Mouse (Mus musculus): ENCODE results near the gene Ppcdc. TPM values are rescaled to one million over a fixed set of nuclear protein-coding genes. Genes with fewer than 3 reads are reported as not detected.

Gene Ppcdc
- 19.9 and 22.9 TPM in 2 replicates for polyA plus RNA-seq (2014; fragmentation: Nextera tagmentation; extraction: Ambion mirVana)

DNA sequence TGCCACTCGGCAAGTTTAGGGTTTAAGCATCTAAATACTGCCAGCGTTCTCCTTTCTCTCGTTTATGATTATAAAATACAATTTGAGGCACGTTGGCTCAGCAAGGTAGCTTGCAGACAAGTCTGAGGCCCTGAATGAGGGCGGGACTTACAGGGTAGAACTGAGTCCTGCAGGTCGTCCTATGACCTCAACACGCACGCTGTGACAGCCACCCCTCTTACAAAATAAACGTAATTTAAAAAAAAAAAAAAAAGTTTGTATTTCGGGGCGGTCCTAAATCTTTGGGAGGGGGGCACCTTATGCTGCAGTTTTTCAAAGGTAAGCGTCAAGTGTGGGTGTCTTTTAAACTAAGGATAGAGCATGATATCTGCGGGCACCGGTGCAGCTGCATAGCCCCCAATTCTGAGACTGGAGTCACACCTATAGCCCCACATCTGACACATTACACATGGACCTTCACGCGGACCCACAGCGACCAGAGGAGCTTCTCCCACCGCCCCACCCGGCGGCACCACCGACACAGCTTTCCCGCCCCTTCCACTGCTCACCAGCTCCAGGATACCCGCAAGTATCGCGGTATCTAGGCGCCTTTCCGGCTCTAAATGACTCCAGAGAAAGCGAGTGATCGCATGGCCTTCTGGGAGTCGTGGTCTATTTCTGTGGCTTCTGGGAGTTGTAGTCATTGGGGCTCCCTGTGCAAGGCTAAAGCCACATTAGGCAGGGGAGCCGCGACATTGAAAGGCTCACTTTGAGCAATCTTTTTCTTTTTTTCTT is at the start of gene Ppcdc:
Gene Ppcdc, minus strand, starts transcription at position 603 of the 774 bp plus-strand sequence.
- DNase-seq = peak; percentile 97
- peak within 1 kb of the TSS; percentile 70 for H3K27ac ChIP-seq (replicated peaks; ENCODE audit: low read depth, low read length)
- WGBS = 3% methylated on average over 32 of the region's 32 CpGs

DNA sequence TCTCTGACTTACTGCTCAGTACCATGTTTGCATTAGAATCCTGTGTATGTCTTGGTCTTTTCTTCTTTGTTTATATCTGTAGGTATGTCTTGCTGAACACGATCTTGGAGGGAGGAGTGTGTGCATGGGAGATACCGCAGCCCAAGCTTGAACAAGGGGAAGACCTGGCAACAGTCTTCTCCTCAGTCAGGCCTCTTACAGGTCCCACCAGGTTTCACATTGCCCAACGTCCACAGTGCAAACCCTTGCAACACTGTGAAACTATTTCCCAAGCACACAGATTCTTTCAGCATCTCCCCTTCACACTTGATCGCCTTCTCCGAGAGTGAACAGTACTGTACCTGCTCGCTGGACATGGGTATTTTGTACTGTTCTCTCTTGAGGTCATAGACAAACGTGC is 47.9 kb upstream of the Ppcdc start:
- DNase-seq = no peak
- ATAC-seq (ENCODE audit: low FRiP score, low TSS enrichment) = no peak
- Histone ChIP-seq H3K4me2 (ENCODE audit: low read length) (no peak overlapping the region), H3K27me3 (ENCODE audit: control insufficient read depth, insufficient read depth, low read length) (no peaks in the 10 kb centered on the region), H3K27ac (replicated peaks; ENCODE audit: low read depth, low read length) (no peak overlapping the region), H3K36me3 (ENCODE audit: control insufficient read depth, insufficient read depth, low read length) (no peaks in the 10 kb centered on the region), H3K9ac (replicated peaks; ENCODE audit: low read length) (no peak overlapping the region), H3K9me3 (ENCODE audit: control insufficient read depth, low read length) (no peaks in the 10 kb centered on the region), H3K4me1 (ENCODE audit: control insufficient read depth, insufficient read depth, low read length) (0 out of 2 replicates have a peak, but pooled peaks cover 4% of the 10 kb centered on the region), H3K4me3 (replicated peaks; ENCODE audit: low read depth, low read length) (no peak overlapping the region)
- 72% methylated on average over 7 of the region's 7 CpGs for WGBS

More for the DNA sequence above, at the start of gene Ppcdc:
- peak; percentile 92 for ATAC-seq (ENCODE audit: low FRiP score, low TSS enrichment)
- Histone ChIP-seq H3K4me3 (replicated peaks; ENCODE audit: low read depth, low read length) (peak within 1 kb of the TSS; percentile 49), H3K27me3 (ENCODE audit: control insufficient read depth, insufficient read depth, low read length) (no peaks in the 10 kb centered on the region), H3K9ac (replicated peaks; ENCODE audit: low read length) (peak within 1 kb of the TSS; percentile 67), H3K36me3 (ENCODE audit: control insufficient read depth, insufficient read depth, low read length) (peaks cover 33% of the 10 kb centered on the region), H3K4me2 (ENCODE audit: low read length) (peak within 1 kb of the TSS; percentile 69), H3K4me1 (ENCODE audit: control insufficient read depth, insufficient read depth, low read length) (peaks cover 4% of the 10 kb centered on the region; the same call in 1 of the 2 replicates), H3K9me3 (ENCODE audit: control insufficient read depth, low read length) (no peaks in the 10 kb centered on the region)

DNA sequence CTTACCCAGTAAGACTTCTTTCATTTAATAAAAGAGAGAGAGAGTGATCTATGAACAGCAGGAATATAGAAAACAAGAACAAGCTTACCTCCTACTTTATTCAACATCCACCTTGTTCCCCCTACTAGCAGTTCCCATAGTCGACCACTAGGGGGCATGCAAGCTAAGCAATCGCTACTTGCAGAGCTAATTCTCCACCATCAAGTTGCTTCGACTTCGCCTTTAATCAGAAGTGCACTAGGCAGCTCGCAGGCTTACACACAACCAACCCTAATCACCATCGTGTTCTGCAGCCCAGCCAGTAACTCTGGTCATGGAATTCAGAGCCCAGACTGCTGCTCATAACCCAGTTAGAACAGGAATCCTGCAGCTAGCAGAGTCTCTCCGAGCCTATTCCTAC is 45.9 kb upstream of the Ppcdc start:
- Histone ChIP-seq H3K9ac (replicated peaks; ENCODE audit: low read length) (no peak overlapping the region), H3K36me3 (ENCODE audit: control insufficient read depth, insufficient read depth, low read length) (no peaks in the 10 kb centered on the region), H3K4me3 (replicated peaks; ENCODE audit: low read depth, low read length) (no peak overlapping the region), H3K4me2 (ENCODE audit: low read length) (peak overlapping the region; percentile 20; the same call in 1 of the 2 replicates), H3K27me3 (ENCODE audit: control insufficient read depth, insufficient read depth, low read length) (no peaks in the 10 kb centered on the region), H3K4me1 (ENCODE audit: control insufficient read depth, insufficient read depth, low read length) (0 out of 2 replicates have a peak, but pooled peaks cover 4% of the 10 kb centered on the region), H3K27ac (replicated peaks; ENCODE audit: low read depth, low read length) (no peak overlapping the region), H3K9me3 (ENCODE audit: control insufficient read depth, low read length) (no peaks in the 10 kb centered on the region)
- DNase-seq = peak; percentile 94
- WGBS = 15% methylated on average over 7 of the region's 7 CpGs
- no peak for ATAC-seq (ENCODE audit: low FRiP score, low TSS enrichment)

DNA sequence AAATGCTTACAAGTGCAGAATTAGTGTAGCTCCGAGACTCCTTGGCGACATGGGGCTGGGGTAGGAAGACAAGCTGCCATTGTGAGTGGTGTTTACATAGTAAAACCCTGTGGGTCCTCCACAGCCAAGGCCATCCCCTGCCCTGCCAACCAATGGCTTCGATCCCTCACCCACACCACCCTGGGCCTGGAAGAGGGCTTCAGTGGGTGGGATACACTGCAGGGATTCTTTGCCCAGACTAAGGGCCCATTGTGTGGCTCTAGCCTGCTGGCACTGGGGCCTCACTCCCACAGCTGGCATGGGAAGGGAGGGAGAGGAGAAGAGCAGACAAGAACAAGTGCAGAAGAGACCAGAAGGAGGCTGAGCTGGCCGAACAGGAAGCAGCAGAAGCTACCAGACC is 29.0 kb upstream of the Ppcdc start:
- no peak overlapping the region for H3K9ac ChIP-seq (replicated peaks; ENCODE audit: low read length)
- ATAC-seq (ENCODE audit: low FRiP score, low TSS enrichment) (no peak), DNase-seq (no peak)
- no peak overlapping the region for H3K27ac ChIP-seq (replicated peaks; ENCODE audit: low read depth, low read length)
- WGBS = 75% methylated on average over 4 of the region's 4 CpGs
- no peak overlapping the region for H3K4me3 ChIP-seq (replicated peaks; ENCODE audit: low read depth, low read length)
- peaks cover 18% of the 10 kb centered on the region for H3K4me1 ChIP-seq (ENCODE audit: control insufficient read depth, insufficient read depth, low read length)
- no peaks in the 10 kb centered on the region for H3K9me3 ChIP-seq (ENCODE audit: control insufficient read depth, low read length)
- H3K27me3 ChIP-seq (ENCODE audit: control insufficient read depth, insufficient read depth, low read length) = no peaks in the 10 kb centered on the region
- peaks cover 4% of the 10 kb centered on the region; the same call in 1 of the 2 replicates for H3K36me3 ChIP-seq (ENCODE audit: control insufficient read depth, insufficient read depth, low read length)
- no peak overlapping the region for H3K4me2 ChIP-seq (ENCODE audit: low read length)

DNA sequence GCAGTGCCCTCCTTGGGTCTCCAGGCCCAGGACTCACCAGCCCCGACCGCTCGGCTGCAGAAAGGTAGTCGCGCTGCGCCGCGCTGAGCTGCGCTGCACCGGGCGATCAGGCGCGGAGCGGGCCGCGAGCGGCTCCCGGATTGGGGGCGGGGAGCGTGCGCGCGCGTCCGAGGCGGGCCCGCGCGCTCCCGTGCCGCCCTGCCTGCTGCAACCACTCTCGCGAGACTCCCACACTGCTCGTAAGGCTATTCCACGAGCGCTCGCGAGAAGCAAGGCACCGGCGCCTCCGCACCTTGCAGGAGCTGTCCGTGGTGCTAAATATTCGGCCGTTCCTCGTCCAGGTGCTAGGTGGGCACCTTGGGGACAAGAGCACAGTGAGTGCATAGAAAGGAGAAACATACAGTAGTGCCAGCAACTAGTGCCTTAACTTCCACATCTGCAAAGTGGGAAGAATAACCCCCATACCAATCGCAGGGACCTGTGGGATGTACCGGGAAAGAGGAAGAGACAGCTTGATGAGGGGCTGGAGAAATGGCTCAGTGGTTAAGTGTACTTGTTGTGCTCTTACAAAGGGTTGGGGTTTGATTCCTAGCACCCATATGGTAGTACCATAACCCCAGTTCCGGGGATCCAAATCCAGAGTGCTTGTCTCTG is 28.1 kb upstream of the Ppcdc start, which contains the start of gene Scamp5:
Gene Scamp5, minus strand, starts transcription at position 165 of the 654 bp plus-strand sequence.
- Histone ChIP-seq H3K4me3 (replicated peaks; ENCODE audit: low read depth, low read length) (peak within 1 kb of the TSS; percentile 82), H3K4me2 (ENCODE audit: low read length) (peak within 1 kb of the TSS; percentile 80), H3K4me1 (ENCODE audit: control insufficient read depth, insufficient read depth, low read length) (peaks cover 18% of the 10 kb centered on the region), H3K9me3 (ENCODE audit: control insufficient read depth, low read length) (no peaks in the 10 kb centered on the region), H3K36me3 (ENCODE audit: control insufficient read depth, insufficient read depth, low read length) (peaks cover 12% of the 10 kb centered on the region; the same call in 1 of the 2 replicates), H3K27me3 (ENCODE audit: control insufficient read depth, insufficient read depth, low read length) (no peaks in the 10 kb centered on the region), H3K9ac (replicated peaks; ENCODE audit: low read length) (peak within 1 kb of the TSS; percentile 93), H3K27ac (replicated peaks; ENCODE audit: low read depth, low read length) (peak within 1 kb of the TSS; percentile 93)
- WGBS = 1% methylated on average over 48 of the region's 48 CpGs
- DNase-seq = peak; percentile 97
- ATAC-seq (ENCODE audit: low FRiP score, low TSS enrichment) = peak; percentile 93

DNA sequence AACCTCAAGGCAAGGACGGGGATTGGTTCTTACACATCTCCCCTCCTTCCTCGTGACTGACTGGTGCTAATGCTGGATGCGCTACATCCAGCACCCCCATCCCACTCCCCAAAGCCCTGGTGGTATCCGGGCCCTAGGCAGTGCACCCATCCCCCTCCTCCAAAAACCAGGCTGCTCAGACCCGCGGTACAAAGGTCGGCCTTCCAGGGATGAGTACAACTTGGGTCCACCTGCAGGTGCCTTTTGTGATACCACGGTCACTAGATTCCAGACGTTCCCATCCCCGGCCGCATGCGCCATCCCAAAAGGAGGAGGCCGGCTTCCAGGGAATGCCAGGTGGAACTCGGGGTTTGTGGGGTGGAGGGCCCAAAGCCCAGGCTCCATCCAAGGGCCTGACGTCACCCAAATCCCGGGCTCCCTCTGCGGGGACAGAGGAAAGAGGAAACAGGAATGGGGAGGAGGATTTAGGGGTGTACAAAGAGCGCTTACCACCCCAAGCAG is 27.4 kb upstream of the Ppcdc start:
- Histone ChIP-seq H3K4me2 (ENCODE audit: low read length) (peak overlapping the region; percentile 80), H3K4me1 (ENCODE audit: control insufficient read depth, insufficient read depth, low read length) (peaks cover 18% of the 10 kb centered on the region), H3K36me3 (ENCODE audit: control insufficient read depth, insufficient read depth, low read length) (peaks cover 15% of the 10 kb centered on the region; the same call in 1 of the 2 replicates), H3K9me3 (ENCODE audit: control insufficient read depth, low read length) (no peaks in the 10 kb centered on the region), H3K27ac (replicated peaks; ENCODE audit: low read depth, low read length) (peak overlapping the region; percentile 93), H3K27me3 (ENCODE audit: control insufficient read depth, insufficient read depth, low read length) (no peaks in the 10 kb centered on the region), H3K4me3 (replicated peaks; ENCODE audit: low read depth, low read length) (peak overlapping the region; percentile 82), H3K9ac (replicated peaks; ENCODE audit: low read length) (peak overlapping the region; percentile 93)
- ATAC-seq (ENCODE audit: low FRiP score, low TSS enrichment) (peak; percentile 66), DNase-seq (peak; percentile 66)
- under 1% methylated on average over 18 of the region's 18 CpGs for whole genome bisulfite sequencing

DNA sequence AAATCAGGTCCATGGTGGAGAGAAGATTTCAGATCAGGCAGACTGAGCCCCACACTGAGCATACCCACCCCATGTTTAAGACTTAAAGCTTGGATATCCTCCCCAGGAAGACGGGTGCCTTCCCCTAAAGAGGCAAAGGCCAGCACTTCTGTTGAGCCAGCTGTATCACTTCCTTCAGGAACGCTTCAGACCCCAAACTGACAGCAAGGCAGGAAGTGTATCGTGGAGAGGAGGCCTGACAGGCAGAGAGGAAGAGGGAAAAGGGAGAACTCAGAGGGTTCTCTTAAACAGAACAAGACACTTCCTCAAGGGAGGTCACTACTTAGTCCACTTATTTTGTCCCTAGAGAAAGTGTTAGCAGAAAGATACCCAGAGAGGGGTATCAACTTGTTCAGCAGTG is 26.2 kb upstream of the Ppcdc start:
- peaks cover 15% of the 10 kb centered on the region; the same call in 1 of the 2 replicates for H3K36me3 ChIP-seq (ENCODE audit: control insufficient read depth, insufficient read depth, low read length)
- peak overlapping the region; percentile 82 for H3K4me3 ChIP-seq (replicated peaks; ENCODE audit: low read depth, low read length)
- no peak for DNase-seq
- 81% methylated on average over 3 of the region's 3 CpGs for WGBS
- no peak for ATAC-seq (ENCODE audit: low FRiP score, low TSS enrichment)
- H3K27ac ChIP-seq (replicated peaks; ENCODE audit: low read depth, low read length) = no peak overlapping the region
- H3K4me1 ChIP-seq (ENCODE audit: control insufficient read depth, insufficient read depth, low read length) = peaks cover 18% of the 10 kb centered on the region
- no peaks in the 10 kb centered on the region for H3K27me3 ChIP-seq (ENCODE audit: control insufficient read depth, insufficient read depth, low read length)
- peak overlapping the region; percentile 93 for H3K9ac ChIP-seq (replicated peaks; ENCODE audit: low read length)
- peak overlapping the region; percentile 80 for H3K4me2 ChIP-seq (ENCODE audit: low read length)
- H3K9me3 ChIP-seq (ENCODE audit: control insufficient read depth, low read length) = no peaks in the 10 kb centered on the region

DNA sequence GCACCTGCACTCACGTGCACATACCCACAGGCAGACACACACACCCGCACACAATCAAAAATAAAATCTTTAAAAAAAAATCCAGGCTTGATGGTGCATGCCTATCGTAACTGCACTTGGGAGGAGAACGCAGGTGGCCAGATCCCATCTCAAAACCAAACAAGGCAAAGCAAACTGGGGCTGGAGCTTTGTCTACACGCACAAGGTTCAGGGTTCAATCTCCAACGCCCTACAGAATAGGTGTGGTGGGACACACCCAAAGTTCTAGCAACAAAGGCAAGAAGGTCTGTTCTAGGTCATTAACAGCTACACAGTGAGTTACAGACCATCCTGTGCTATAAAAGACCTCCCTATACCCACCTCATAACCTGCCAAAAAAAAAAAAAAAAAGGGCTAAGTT is 22.9 kb upstream of the Ppcdc start:
- peaks cover 15% of the 10 kb centered on the region; the same call in 1 of the 2 replicates for H3K36me3 ChIP-seq (ENCODE audit: control insufficient read depth, insufficient read depth, low read length)
- DNase-seq (no peak), ATAC-seq (ENCODE audit: low FRiP score, low TSS enrichment) (no peak)
- H3K4me3 ChIP-seq (replicated peaks; ENCODE audit: low read depth, low read length) = no peak overlapping the region
- peaks cover 18% of the 10 kb centered on the region for H3K4me1 ChIP-seq (ENCODE audit: control insufficient read depth, insufficient read depth, low read length)
- 92% methylated on average over 6 of the region's 6 CpGs for WGBS
- H3K27ac ChIP-seq (replicated peaks; ENCODE audit: low read depth, low read length) = no peak overlapping the region
- no peaks in the 10 kb centered on the region for H3K27me3 ChIP-seq (ENCODE audit: control insufficient read depth, insufficient read depth, low read length)
- no peaks in the 10 kb centered on the region for H3K9me3 ChIP-seq (ENCODE audit: control insufficient read depth, low read length)
- no peak overlapping the region for H3K9ac ChIP-seq (replicated peaks; ENCODE audit: low read length)
- no peak overlapping the region for H3K4me2 ChIP-seq (ENCODE audit: low read length)
